In the genomic region with DNA sequence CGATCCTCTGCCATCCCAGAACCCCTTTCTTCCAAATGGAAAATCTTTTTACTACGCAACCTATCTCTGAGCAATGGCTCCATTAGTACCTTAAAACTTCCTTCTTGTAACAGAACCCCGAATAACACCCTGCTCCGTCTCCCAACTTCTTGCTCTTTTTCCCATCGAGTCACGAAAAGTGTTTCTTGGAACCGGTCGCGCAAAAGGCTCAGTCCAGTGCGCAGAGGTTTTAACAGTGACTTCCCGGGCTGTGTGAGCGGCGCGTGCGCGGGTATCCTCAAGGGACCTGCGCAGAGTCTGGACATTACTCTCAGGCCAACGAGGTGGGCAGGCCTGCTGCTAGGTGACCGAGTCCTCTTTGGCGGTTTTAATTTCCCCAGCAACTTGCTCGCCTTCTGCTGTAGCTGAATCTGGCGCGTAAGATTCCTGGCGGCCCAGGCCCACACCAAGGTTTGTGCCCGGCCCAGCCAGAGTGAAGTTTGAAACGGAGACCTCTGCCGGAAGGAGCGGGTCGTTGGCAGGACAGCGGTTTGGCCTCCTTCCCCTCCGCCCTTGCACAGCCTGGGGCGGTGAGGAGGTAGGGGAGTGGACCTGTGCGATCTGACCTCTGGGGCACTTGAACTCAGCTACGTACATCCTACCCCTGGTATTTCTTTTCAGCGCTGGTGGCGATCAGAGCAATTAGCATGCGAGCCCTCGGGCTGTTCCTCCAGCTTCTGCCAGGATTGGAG, we compare ENCODE assay signal across 8 mouse cellular contexts.
DNase-seq lines count a peak whose midpoint lies in the region; ATAC-seq and TF ChIP-seq lines count a peak whose summit lies in the region.

No protein-coding gene starts in this region.

- no peaks in the 10 kb centered on the region for H3K36me3 ChIP-seq in ES-Bruce4 (ENCODE audit: control insufficient read depth, insufficient read depth, low read length, poor library complexity, severe bottlenecking)
- no peaks in the 10 kb centered on the region for H3K36me3 ChIP-seq in heart, embryonic 14.5 days (ENCODE audit: control insufficient read depth, insufficient read depth, low read length)
- H3K36me3 ChIP-seq in liver, embryonic 15.5 days (replicated peaks), result no peaks in the 10 kb centered on the region
- H3K36me3 ChIP-seq in neural tube, embryonic 12.5 days, result no peaks in the 10 kb centered on the region

- H3K4me3 ChIP-seq in ES-Bruce4 (ENCODE audit: low read depth, low read length), result peak overlapping the region; percentile 76
- peak overlapping the region; percentile 61 to 83 for H3K4me3 ChIP-seq in heart, embryonic 14.5 days (ENCODE audit: control insufficient read depth in 1 of 2, insufficient read depth in 1 of 2, low read depth in 1 of 2, low read length in 2 of 2)
- peak overlapping the region; percentile 66 for H3K4me3 ChIP-seq in liver, embryonic 15.5 days (replicated peaks)
- peak overlapping the region; percentile 53 for H3K4me3 ChIP-seq in neural tube, embryonic 12.5 days

- TF ChIP-seq POLR2A in ES-Bruce4 (IDR thresholded peaks at IDR 0.05; ENCODE audit: insufficient read depth, low read length), result peak; percentile 16

- peak overlapping the region; percentile 79 for H3K4me2 ChIP-seq in heart, embryonic 14.5 days (ENCODE audit: low read length)
- peak overlapping the region; percentile 88 for H3K4me2 ChIP-seq in liver, embryonic 15.5 days
- H3K4me2 ChIP-seq in neural tube, embryonic 12.5 days (replicated peaks), result peak overlapping the region; percentile 79

- H3K27ac ChIP-seq in ES-Bruce4 (ENCODE audit: insufficient read depth, low read length), result peak overlapping the region; percentile 15; the same call in 1 of the 2 replicates
- peak overlapping the region; percentile 85 to 89 for H3K27ac ChIP-seq in heart, embryonic 14.5 days (replicated peaks in 1 of 2; ENCODE audit: control insufficient read depth in 1 of 2, insufficient read depth in 1 of 2, low read depth in 2 of 2, low read length in 2 of 2)
- peak overlapping the region; percentile 68 for H3K27ac ChIP-seq in liver, embryonic 15.5 days (replicated peaks)
- no peak overlapping the region for H3K27ac ChIP-seq in neural tube, embryonic 12.5 days

- peak; percentile 42 for DNase-seq in c-Kit-negative CD71-positive TER-119-positive erythroid progenitor cells, embryonic 14.5 days (ENCODE audit: low read depth, low spot score)
- DNase-seq in kidney, postnatal 10 days, result peak; percentile 73
- DNase-seq in telencephalon, adult 2 months (ENCODE audit: low read depth, low spot score), result peak; percentile 31

- WGBS in heart, embryonic 14.5 days, result 1% methylated on average over 38 of the region's 38 CpGs
- 3% methylated on average over 38 of the region's 38 CpGs for WGBS in liver, embryonic 15.5 days (ENCODE audit: insufficient replicate concordance)
- WGBS in neural tube, embryonic 12.5 days, result 2% methylated on average over 38 of the region's 38 CpGs

- TF ChIP-seq CTCF in ES-Bruce4 (IDR thresholded peaks at IDR 0.05; ENCODE audit: low read depth, low read length), result no peak

- no peaks in the 10 kb centered on the region for H3K9me3 ChIP-seq in ES-Bruce4 (replicated peaks; ENCODE audit: control insufficient read depth, insufficient read depth, low read length, poor library complexity, severe bottlenecking)
- H3K9me3 ChIP-seq in heart, embryonic 14.5 days (ENCODE audit: control insufficient read depth, low read length), result no peaks in the 10 kb centered on the region
- no peaks in the 10 kb centered on the region for H3K9me3 ChIP-seq in liver, embryonic 15.5 days (replicated peaks)
- no peaks in the 10 kb centered on the region for H3K9me3 ChIP-seq in neural tube, embryonic 12.5 days

- H3K9ac ChIP-seq in ES-Bruce4 (ENCODE audit: low read depth, poor library complexity, severe bottlenecking), result peak overlapping the region; percentile 57
- H3K9ac ChIP-seq in heart, embryonic 14.5 days (ENCODE audit: low read length), result peak overlapping the region; percentile 81
- peak overlapping the region; percentile 53 for H3K9ac ChIP-seq in liver, embryonic 15.5 days
- peak overlapping the region; percentile 53 for H3K9ac ChIP-seq in neural tube, embryonic 12.5 days

- no peaks in the 10 kb centered on the region for H3K4me1 ChIP-seq in ES-Bruce4 (ENCODE audit: control insufficient read depth, insufficient read depth, low read length)
- no peaks in the 10 kb centered on the region for H3K4me1 ChIP-seq in heart, embryonic 14.5 days (ENCODE audit: control insufficient read depth in 2 of 2, insufficient read depth in 2 of 2, low read length in 2 of 2)
- peaks cover 16% of the 10 kb centered on the region; the same call in 1 of the 2 replicates for H3K4me1 ChIP-seq in liver, embryonic 15.5 days (replicated peaks)
- no peaks in the 10 kb centered on the region for H3K4me1 ChIP-seq in neural tube, embryonic 12.5 days

- no peak for TF ChIP-seq EP300 in ES-Bruce4 (IDR thresholded peaks at IDR 0.05; ENCODE audit: insufficient read depth, low read depth, low read length)

- no peaks in the 10 kb centered on the region for H3K27me3 ChIP-seq in ES-Bruce4 (ENCODE audit: control insufficient read depth, insufficient read depth, low read length, poor library complexity, severe bottlenecking)
- H3K27me3 ChIP-seq in heart, embryonic 14.5 days (ENCODE audit: control insufficient read depth, insufficient read depth, low read length), result no peaks in the 10 kb centered on the region
- no peaks in the 10 kb centered on the region for H3K27me3 ChIP-seq in liver, embryonic 15.5 days
- H3K27me3 ChIP-seq in neural tube, embryonic 12.5 days (replicated peaks), result no peaks in the 10 kb centered on the region

- ATAC-seq in erythroid progenitor cell, adult 5-6 weeks (replicated peaks; ENCODE audit: low FRiP score, poor library complexity, severe bottlenecking), result peak; percentile 92
- ATAC-seq in heart, embryonic 14.5 days (ENCODE audit: insufficient number of reproducible peaks, insufficient read depth, low FRiP score, low read depth), result peak; percentile 78
- ATAC-seq in liver, embryonic 15.5 days (ENCODE audit: insufficient read depth), result peak; percentile 87
- peak; percentile 87 for ATAC-seq in neural tube, embryonic 12.5 days (ENCODE audit: low FRiP score, low read depth)
